Mouse (Mus musculus): ENCODE measurements around the gene Igsf21. TPM values are rescaled to one million over a fixed set of nuclear protein-coding genes. Genes with fewer than 3 reads are reported as not detected.

Igsf21 gene
- total RNA-seq, 2 experiments from 2014 or later = 3.1 to 7.2 TPM

- DNase-seq (ENCODE audit: low spot score in 2 of 2) = no peak
Measured at GRCm38 (mm10) chr4:140200296-140200695, 46.3 kb downstream of the Igsf21 start.

GRCm38 (mm10) chr4:140196717-140197116 is 49.9 kb downstream of the Igsf21 start:
- no peak for DNase-seq (ENCODE audit: low spot score in 2 of 2)

- no peak for DNase-seq (ENCODE audit: low spot score in 2 of 2)
Measured at GRCm38 (mm10) chr4:140192276-140193002, 54.1 kb downstream of the Igsf21 start.

DNA sequence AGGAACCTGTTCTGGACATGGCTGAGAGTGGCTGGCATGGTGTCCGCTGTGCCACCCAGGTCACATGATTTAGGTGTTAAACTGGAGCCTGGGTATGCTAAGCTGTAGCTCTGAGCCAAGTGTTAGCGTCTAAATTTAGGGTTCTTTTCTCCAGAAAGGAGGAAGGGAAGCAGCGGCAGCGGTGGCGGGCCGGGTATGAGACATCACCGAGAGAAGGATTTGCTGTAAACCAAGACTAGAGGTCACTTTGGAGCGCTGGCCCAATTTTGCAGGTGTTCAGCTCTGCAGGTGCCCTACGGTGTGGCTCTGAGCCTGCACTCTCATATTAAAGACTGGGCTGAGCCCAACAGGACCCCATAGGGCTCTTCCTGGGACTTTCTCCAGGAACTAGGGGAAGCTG is 57.0 kb downstream of the Igsf21 start:
- DNase-seq (ENCODE audit: low spot score in 2 of 2) = no peak

GRCm38 (mm10) chr4:140188626-140189025 is 58.0 kb downstream of the Igsf21 start:
- no peak for DNase-seq (ENCODE audit: low spot score in 2 of 2)

GRCm38 (mm10) chr4:140187404-140188145 is 59.0 kb downstream of the Igsf21 start:
- DNase-seq (ENCODE audit: low spot score in 2 of 2) = no peak

DNA sequence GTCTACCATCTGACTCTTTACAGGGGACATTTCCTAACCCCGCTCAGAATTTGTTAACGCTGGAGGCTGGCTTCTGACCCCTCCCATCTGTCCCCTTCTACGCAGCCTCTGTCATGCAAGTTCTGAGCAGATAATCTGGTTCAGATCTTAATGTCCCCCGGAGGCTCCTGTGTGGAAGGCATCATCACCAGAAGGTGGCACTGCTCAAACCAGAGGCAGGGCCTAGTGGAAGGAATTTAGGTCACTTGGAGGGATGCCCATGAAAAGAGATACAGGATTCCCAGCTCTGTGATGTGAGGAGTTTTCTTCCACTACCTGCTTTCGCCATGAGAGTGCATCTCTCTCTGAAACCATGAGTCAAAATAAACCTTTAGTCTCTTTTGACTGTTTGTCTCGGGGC is 67.0 kb downstream of the Igsf21 start:
- no peak for DNase-seq (ENCODE audit: low spot score in 2 of 2)

DNA sequence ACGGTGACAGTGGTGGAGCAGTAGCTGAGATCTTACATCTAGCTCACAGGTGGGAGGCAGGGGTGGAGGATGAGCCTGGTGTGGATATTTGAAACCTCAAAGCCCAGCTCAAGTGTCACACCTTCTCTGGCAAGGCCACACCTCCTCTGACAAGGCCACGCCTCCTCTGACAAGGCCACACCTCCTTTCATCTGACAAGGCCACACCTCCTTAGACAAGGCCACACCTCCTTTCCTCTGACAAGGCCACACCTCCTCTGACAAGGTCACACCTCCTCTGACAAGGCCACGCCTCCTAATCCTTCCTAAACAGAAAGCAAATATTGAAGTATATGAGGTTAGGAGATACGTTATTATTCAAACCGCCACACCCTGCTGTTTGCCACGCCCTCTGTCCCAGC is 69.5 kb downstream of the Igsf21 start:
- no peak for DNase-seq (ENCODE audit: low spot score in 2 of 2)

GRCm38 (mm10) chr4:140173746-140174399 is 72.7 kb downstream of the Igsf21 start:
- no peak for DNase-seq (ENCODE audit: low spot score in 2 of 2)

DNA sequence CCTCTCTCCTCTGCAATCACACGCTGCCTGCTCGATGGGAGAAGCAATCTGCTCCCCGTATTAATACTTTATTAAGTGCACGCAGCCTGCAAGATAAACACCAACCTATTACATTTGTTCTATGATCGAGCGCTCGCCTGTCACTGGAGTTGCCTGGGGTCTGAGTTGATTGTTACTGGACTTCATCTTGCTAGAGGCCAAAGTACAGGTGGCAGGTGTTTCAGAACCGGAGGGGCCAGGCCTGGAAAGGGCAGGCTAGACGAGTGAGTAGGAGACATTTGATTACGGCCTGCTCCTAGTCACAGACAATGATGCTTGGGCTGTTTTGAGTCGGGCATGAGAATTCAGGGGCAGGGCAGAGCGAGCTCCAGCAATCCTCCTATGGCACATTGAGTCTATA is 73.5 kb downstream of the Igsf21 start:
- DNase-seq (ENCODE audit: low spot score in 2 of 2) = no peak

DNA sequence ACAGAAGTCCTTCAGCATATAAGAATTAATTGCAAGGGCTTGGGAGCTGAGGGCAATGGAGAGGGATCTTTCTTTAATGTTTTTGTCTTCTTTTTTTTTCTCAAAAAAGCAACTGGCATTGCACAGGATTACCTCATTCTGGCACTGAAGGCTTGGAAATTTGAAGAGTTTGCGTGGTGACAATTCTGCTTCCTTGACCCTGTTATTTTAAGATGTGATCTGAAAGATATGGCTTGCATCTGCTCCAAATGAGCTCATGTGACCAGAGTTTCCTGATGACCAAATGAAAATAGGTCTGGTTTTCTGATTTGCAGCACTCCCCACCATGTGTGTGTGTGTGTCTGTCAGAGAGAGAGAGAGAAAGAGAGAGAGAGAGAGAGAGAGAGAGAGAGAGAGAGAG is 74.7 kb downstream of the Igsf21 start:
- DNase-seq (ENCODE audit: low spot score in 2 of 2) = no peak

DNA sequence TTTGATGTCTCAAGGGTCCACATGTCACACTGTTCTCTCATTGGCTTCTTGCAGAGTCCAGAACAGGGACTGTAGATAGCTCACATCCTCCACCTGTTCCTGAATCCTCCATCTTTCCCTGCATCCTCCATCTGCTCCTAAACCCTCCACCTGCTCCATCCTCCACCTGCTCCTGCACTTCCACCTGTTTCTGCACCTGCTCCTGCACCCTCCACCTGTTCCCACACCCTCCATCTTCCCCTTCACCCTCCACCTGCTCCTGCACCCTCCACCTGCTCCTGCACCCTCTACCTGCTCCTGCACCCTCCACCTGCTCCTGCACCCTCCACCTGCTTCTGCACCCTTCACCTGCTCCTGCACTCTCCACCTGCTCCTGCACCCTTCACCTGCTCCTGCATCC is 75.4 kb downstream of the Igsf21 start:
- DNase-seq (ENCODE audit: low spot score in 2 of 2) = no peak

DNA sequence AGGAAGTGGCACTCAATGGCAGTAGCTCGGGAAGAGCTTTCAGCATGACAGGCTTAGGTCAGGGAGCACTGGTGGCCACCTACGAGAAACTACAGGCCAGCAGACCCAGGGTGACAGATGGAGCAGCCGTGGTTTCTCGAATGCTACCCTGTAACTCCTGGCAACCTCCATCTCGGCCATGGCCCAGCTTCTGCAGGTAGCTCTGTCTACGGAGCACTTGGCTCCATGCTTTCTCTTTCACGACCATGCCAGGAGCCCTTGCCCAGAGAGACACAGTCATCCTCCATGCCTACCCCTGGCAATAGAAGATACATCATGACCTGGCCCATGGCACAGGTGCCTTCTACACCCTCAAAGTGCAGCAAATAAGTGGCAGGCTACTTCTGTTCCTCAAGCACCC is 80.7 kb downstream of the Igsf21 start:
- DNase-seq (ENCODE audit: low spot score in 2 of 2) = no peak

GRCm38 (mm10) chr4:140164662-140165061 is 81.9 kb downstream of the Igsf21 start:
- DNase-seq (ENCODE audit: low spot score in 2 of 2) = no peak

DNA sequence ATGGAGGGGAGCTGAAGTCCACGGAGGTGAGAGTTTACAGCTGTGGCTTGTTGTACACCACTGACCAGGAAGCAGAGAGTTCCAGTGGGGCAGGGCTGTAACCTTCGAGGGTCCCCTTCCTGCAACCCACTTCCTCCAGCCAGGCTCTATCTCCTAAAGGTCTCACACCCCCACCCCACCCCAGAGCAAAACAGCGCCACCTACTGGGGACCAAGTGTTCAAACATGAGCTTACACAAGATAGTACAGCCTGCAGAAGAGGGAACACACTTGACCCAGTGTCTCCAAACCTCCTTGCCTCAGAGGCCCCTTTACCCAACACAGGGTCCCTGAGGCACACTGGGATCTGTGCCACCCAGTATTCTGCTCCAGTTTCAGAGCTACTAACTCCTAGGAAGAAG is 87.0 kb downstream of the Igsf21 start:
- DNase-seq (ENCODE audit: low spot score in 2 of 2) = no peak

- no peak for DNase-seq (ENCODE audit: low spot score in 2 of 2)
Measured at GRCm38 (mm10) chr4:140154899-140155463, 91.6 kb downstream of the Igsf21 start.

DNA sequence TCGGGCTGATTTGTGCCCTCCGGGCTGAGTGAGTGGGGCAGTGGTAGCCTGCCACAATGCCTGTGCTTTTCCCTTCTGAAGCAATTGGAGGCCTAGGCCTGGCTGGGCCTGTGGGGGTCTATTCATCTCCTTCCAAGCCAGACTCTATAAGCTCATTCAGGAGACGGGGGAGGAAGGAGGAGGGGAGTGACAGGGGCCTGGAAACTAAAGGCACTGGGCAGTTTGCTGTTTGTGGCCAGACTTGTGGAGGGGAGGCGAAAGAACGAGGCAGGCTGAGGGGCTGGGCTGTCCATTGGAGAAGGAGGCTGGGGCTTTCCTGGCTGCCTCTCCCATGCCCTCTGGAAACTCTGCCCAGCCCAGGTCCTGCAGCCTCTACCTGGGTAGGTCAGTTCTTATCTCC is 92.1 kb downstream of the Igsf21 start:
- no peak for DNase-seq (ENCODE audit: low spot score in 2 of 2)

GRCm38 (mm10) chr4:140153711-140154114 is 92.9 kb downstream of the Igsf21 start:
- DNase-seq (ENCODE audit: low spot score in 2 of 2) = no peak

DNA sequence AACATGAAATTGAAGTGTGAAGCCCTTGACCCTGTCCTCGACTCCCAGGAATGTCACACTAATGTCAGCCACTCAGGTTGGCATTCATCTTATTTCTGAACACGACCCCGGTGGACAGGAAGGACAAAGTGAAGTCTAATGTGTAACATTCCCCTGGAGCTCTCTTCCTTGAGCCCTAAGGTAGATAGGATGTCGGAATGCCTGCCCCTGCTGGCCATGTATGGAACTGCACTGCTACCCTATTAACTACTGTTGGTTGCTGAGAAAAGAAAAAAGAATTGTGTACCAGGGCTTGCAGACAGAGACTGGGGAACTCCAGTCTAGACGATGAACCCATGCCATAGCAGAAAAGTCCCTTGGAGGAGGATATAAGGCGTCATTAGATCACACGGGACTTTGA is 93.5 kb downstream of the Igsf21 start:
- DNase-seq (ENCODE audit: low spot score in 2 of 2) = peak; percentile 39 to 53

DNA sequence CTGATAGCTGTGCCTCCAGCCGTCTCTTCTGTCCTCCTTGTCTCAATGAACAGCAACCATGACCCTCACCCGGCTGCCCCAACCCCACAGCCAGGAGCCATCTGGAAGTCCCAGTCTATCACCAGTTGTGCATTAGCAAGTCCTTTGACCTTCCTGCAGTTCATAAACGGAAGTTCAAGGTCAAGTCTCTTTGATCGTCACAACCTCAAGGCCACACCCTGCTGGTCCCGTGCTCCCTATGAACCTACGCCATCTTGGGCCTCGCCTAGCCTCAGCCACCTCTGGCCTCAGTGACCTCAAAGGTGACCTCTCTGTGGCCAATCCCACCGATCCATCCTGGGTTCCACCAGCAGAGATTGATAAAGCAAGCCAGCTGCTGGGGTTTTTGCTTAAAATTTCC is 96.9 kb downstream of the Igsf21 start:
- DNase-seq (ENCODE audit: low spot score in 2 of 2) = no peak

DNA sequence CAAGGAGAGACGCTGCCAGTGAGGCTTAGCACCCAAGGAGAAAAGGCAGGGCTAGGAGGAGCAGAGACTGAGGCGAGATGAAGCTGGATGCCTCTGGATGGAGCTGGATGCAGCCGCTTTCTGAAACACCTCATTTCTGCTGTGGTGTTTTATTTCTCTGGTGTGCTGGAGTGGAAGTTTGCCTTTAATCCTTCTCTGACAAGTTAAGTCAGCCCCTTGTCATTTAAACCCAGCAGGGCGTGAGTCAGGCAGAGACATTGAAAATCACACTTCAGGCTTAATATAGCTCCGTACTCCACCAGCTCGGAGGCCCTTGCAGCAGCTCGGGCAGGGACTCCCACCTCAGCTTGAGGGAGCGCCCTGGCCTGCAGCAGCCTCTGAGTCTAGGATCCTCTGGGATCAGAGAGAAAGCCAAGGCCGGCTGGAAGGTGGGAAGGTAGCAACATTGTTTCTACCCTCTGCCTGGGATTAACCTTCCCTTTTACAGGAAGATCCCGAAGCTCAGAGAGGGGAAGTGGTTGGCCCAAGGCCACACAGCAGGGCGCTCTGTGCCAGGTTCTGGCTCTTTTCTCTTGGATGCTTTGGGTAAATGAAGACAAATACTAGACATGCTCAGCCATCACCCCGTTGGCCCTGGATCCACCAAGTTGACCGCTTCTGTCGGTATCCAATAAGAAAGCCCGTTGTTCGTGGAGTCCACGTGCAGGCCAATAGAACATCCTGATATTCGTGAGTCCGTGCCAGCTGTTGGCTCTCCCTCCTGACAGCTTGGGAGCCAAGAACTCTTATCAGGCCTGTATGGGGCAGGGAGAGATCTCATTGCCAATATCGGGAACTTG is 98.5 kb downstream of the Igsf21 start:
- no peak for DNase-seq (ENCODE audit: low spot score in 2 of 2)

Data from adrenal gland, adult 18-20 months (tissue).